Mouse (Mus musculus) lung, embryonic 16.5 days (tissue): Measurements from ENCODE around the gene Olfr57. TPM values are rescaled to one million over a fixed set of nuclear protein-coding genes. Genes with fewer than 3 reads are reported as not detected.
"Not testable (repeated sequence)": the region's sequence is repeated elsewhere in the genome, so short reads cannot be mapped to it uniquely, and the experiment has no call there.

ENCODE experiments used
- ATAC-seq: fragments of 200-750 bp; cut with Nextera tagmentation; 2 replicates; pipeline ENCODE4 v1.8.0; 2017; ENCODE audit warnings: low read depth, mild to moderate bottlenecking, moderate library complexity
- H3K27ac ChIP-seq: fragments of 300-500 bp; sonication (generic); 2 replicates; pipeline ENCODE4 v1.5.1; 2014; ENCODE audit warnings: mild to moderate bottlenecking, control low read depth, low read length
- H3K27me3 ChIP-seq: fragments of 300-500 bp; sonication (generic); 2 replicates; pipeline ENCODE4 v1.6.1; 2014; ENCODE audit warnings: low read depth, low read length, mixed read lengths; ENCODE audit not compliant: control insufficient read depth, insufficient read depth
- H3K36me3 ChIP-seq: fragments of 300-500 bp; sonication (generic); 2 replicates; pipeline ENCODE4 v1.6.1; 2014; ENCODE audit warnings: low read length; ENCODE audit not compliant: control insufficient read depth, insufficient read depth
- H3K4me1 ChIP-seq: fragments of 300-500 bp; sonication (generic); replicated peaks from 2 replicates; pipeline ENCODE4 v1.6.1; 2014; ENCODE audit warnings: low read length, mixed read lengths; ENCODE audit not compliant: control insufficient read depth, insufficient read depth
- H3K4me2 ChIP-seq: fragments of 300-500 bp; sonication (generic); 2 replicates; pipeline ENCODE4 v1.6.1; 2014; ENCODE audit warnings: low read depth, low read length, control low read depth
- H3K4me3 ChIP-seq: fragments of 300-500 bp; sonication (generic); 2 replicates; pipeline ENCODE4 v1.5.1; 2014; ENCODE audit warnings: mild to moderate bottlenecking, low read length, control low read depth
- H3K9ac ChIP-seq: fragments of 300-500 bp; sonication (generic); 2 replicates; pipeline ENCODE4 v1.6.1; 2014; ENCODE audit warnings: low read length, control low read depth
- H3K9me3 ChIP-seq: fragments of 300-500 bp; sonication (generic); 2 replicates; pipeline ENCODE4 v1.6.1; 2016; ENCODE audit warnings: low read length; ENCODE audit not compliant: control insufficient read depth
- WGBS: fragments of 180-500 bp; shearing (Covaris S2); extraction: QIAGEN DNeasy Blood & Tissue Kit; methylation state at CpG from one replicate; pipeline ENCODE4 v1.1.7; 2014; 5-methylcytosine and 5-hydroxymethylcytosine counted together
- polyA plus RNA-seq: library from polyadenylated mRNA; unstranded; fragments of >200 nt; fragmentation: Nextera tagmentation; extraction: Ambion mirVana; gene quantifications from 2 replicates; pipeline ENCODE4 v1.2.1, GENCODE M21; 2015

The Olfr57 gene
- polyA plus RNA-seq = not detected in 2 replicates

DNA sequence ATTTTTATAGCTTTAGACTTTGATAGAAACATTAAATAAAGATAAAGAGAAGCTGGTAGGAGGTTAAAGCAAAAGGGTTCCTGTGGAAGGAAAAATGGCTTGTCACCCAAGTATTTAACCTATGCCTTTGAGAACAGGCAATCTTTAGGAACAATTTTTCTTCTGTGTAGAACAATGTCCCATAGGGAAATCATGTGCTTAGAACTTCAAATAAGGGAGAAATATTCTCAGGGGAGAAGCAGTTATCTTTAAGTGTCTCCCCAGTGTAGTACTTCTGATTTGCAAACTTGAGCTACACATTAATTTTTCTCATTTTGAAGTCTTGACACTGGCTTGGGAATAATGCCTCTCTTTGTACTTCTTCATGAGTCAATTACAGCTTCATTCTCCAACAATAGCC, at the start of gene Olfr57:
TSS of gene Olfr57 (plus strand) at position 301 of the 400 bp plus-strand sequence.
- H3K4me3 ChIP-seq = no peak within 1 kb of the TSS
- no peaks in the 10 kb centered on the region for H3K36me3 ChIP-seq
- H3K9me3 ChIP-seq = no peaks in the 10 kb centered on the region
- H3K27ac ChIP-seq = no peak within 1 kb of the TSS
- no peaks in the 10 kb centered on the region for H3K27me3 ChIP-seq
- H3K4me2 ChIP-seq = no peak within 1 kb of the TSS
- no peak for ATAC-seq
- H3K4me1 ChIP-seq = no peaks in the 10 kb centered on the region
- H3K9ac ChIP-seq = no peak within 1 kb of the TSS

- Histone ChIP-seq H3K4me2 (no peak within 1 kb of the TSS), H3K9me3 (no peaks in the 10 kb centered on the region), H3K4me3 (no peak within 1 kb of the TSS), H3K27me3 (no peaks in the 10 kb centered on the region), H3K9ac (no peak within 1 kb of the TSS), H3K27ac (no peak within 1 kb of the TSS), H3K36me3 (no peaks in the 10 kb centered on the region), H3K4me1 (no peaks in the 10 kb centered on the region)
- ATAC-seq = no peak
Measured at GRCm38 (mm10) chr10:78980750-78981149, 47.8 kb upstream of the Olfr57 start, which contains the start of gene Olfr1352. Gene Olfr1352, plus strand, starts transcription at chr10:78981050.

DNA sequence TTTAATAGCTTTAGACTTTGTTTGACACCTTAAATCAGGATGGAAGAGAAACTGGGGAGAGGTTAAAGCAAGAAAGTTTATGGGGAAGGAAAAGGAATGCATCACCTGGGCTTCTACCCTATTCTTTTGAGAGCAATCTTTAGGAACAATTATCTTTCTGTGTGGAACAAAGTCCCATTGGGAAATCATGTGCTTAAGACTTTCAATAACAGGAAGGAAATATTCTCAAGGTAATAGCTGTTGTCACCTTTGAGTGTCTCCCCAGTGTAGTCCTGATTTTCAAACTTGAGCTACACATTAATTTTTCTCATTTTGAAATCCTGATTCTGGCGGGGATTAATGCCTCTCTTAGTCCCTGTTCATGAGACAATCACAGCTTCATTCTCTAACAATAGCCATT, 16.4 kb upstream of the Olfr57 start, which contains the start of gene Olfr1351:
TSS of gene Olfr1351 (plus strand) at position 301 of the 400 bp plus-strand sequence.
- no peak within 1 kb of the TSS for H3K9ac ChIP-seq
- H3K9me3 ChIP-seq = no peaks in the 10 kb centered on the region
- ATAC-seq = no peak
- no peaks in the 10 kb centered on the region for H3K36me3 ChIP-seq
- no peak within 1 kb of the TSS for H3K4me2 ChIP-seq
- no peaks in the 10 kb centered on the region for H3K27me3 ChIP-seq
- no peaks in the 10 kb centered on the region for H3K4me1 ChIP-seq
- no peak within 1 kb of the TSS for H3K27ac ChIP-seq
- 72% methylated on average over 1 of the region's 1 CpGs for WGBS
- no peak within 1 kb of the TSS for H3K4me3 ChIP-seq

- not testable (repeated sequence) for H3K4me2 ChIP-seq, H3K27ac ChIP-seq, H3K36me3 ChIP-seq, ATAC-seq, H3K9ac ChIP-seq, H3K4me1 ChIP-seq, H3K9me3 ChIP-seq, H3K4me3 ChIP-seq, H3K27me3 ChIP-seq
- WGBS = 70% methylated on average over 2 of the region's 2 CpGs
Measured at GRCm38 (mm10) chr10:79042457-79042856, 13.9 kb downstream of the Olfr57 start.

GRCm38 (mm10) chr10:79057370-79057769, 28.8 kb downstream of the Olfr57 start:
- H3K4me3 ChIP-seq, H3K4me2 ChIP-seq, H3K9ac ChIP-seq, H3K27ac ChIP-seq, ATAC-seq, H3K9me3 ChIP-seq, H3K4me1 ChIP-seq, H3K27me3 ChIP-seq: not testable (repeated sequence)
- peaks cover 11% of the 10 kb centered on the region for H3K36me3 ChIP-seq
- 37% methylated on average over 3 of the region's 3 CpGs for WGBS

Other genes with a start within 250 kb of the Olfr57 start
- gene Slc1a6, start 248.2 kb upstream of the Olfr57 start, polyA plus RNA-seq = 0.63 and 0.83 TPM in 2 replicates
- not detected in 2 replicates for gene Olfr1356, start 176.6 kb upstream of the Olfr57 start, polyA plus RNA-seq
- not detected in 2 replicates for gene Olfr1355, start 153.2 kb upstream of the Olfr57 start, polyA plus RNA-seq
- gene Olfr1354, start 115.6 kb upstream of the Olfr57 start, polyA plus RNA-seq = not detected in 2 replicates
- gene Olfr8, start 78.1 kb upstream of the Olfr57 start, polyA plus RNA-seq = not detected in 2 replicates
- gene Olfr1353, start 65.4 kb upstream of the Olfr57 start, polyA plus RNA-seq = not detected in 2 replicates
- not detected in 2 replicates for gene Olfr1352, start 47.7 kb upstream of the Olfr57 start, polyA plus RNA-seq
- not detected in 2 replicates for gene Olfr1351, start 16.3 kb upstream of the Olfr57 start, polyA plus RNA-seq
- gene 2610008E11Rik, start 68.9 kb downstream of the Olfr57 start, polyA plus RNA-seq = 31.1 and 32.0 TPM in 2 replicates
- gene Vmn2r80, start 120.0 kb downstream of the Olfr57 start, polyA plus RNA-seq = not detected in 2 replicates
- not detected in 2 replicates for gene Vmn2r81, start 219.0 kb downstream of the Olfr57 start, polyA plus RNA-seq